8 mouse cellular contexts compared by ENCODE assay signal in the genomic region with DNA sequence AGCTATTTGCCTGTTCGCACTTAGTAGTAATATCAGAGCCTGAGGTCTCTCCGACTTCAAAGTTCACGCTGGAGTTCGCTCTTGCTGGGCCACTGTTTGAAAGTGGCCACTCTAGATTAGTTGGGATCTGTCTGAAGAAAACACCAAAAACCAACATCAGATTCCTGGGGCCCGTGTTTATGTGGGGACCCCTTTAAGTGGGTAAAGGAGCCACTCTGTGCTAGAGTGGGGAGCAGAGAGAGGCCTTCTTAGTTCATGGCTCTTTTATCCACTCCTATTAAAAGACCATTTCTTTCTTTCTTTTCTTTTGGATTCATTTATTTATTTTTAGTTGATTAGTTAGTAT. TPM values are rescaled to one million over a fixed set of nuclear protein-coding genes. Genes with fewer than 3 reads are reported as not detected.
DNase-seq lines count a peak whose midpoint lies in the region; ATAC-seq and TF ChIP-seq lines count a peak whose summit lies in the region.

No protein-coding gene starts in this region.

- H3K36me3 ChIP-seq in kidney, embryonic 15.5 days: peaks cover 24% of the 10 kb centered on the region
- H3K36me3 ChIP-seq in hindbrain, embryonic 16.5 days (ENCODE audit: control insufficient read depth, insufficient read depth, low read length): no peaks in the 10 kb centered on the region
- H3K36me3 ChIP-seq in midbrain, embryonic 16.5 days (ENCODE audit: control insufficient read depth, insufficient read depth, low read length): peaks cover 10% of the 10 kb centered on the region

- ATAC-seq in kidney, embryonic 15.5 days (replicated peaks; ENCODE audit: low FRiP score): no peak
- ATAC-seq in hindbrain, embryonic 16.5 days: peak; percentile 12; the same call in 1 of the 2 replicates
- no peak for ATAC-seq in midbrain, embryonic 16.5 days
- ATAC-seq in granulocyte monocyte progenitor cell, adult 5-6 weeks (replicated peaks; ENCODE audit: poor library complexity, severe bottlenecking): no peak

- no peak for DNase-seq in kidney, postnatal 25 days
- DNase-seq in right cerebral cortex, postnatal 10 days (ENCODE audit: low spot score in 2 of 2): no peak
- no peak for DNase-seq in spleen, postnatal 36 days (ENCODE audit: low spot score in 2 of 2)

- no peak for TF ChIP-seq POLR2A in cortical plate, adult 2 months (IDR thresholded peaks at IDR 0.05; ENCODE audit: extremely low read depth, insufficient read depth, low read length)

- H3K27ac ChIP-seq in kidney, embryonic 15.5 days: peak overlapping the region; percentile 80
- H3K27ac ChIP-seq in cortical plate, adult 2 months (ENCODE audit: insufficient read depth, low read length): peak overlapping the region; percentile 98
- H3K27ac ChIP-seq in hindbrain, embryonic 16.5 days (ENCODE audit: low read depth, low read length): peak overlapping the region; percentile 94
- peak overlapping the region; percentile 98 for H3K27ac ChIP-seq in midbrain, embryonic 16.5 days (ENCODE audit: low read length)

- peak overlapping the region; percentile 61 for H3K4me2 ChIP-seq in kidney, embryonic 15.5 days
- H3K4me2 ChIP-seq in hindbrain, embryonic 16.5 days (ENCODE audit: low read length): peak overlapping the region; percentile 54
- H3K4me2 ChIP-seq in midbrain, embryonic 16.5 days (ENCODE audit: low read length): peak overlapping the region; percentile 58

- no peaks in the 10 kb centered on the region for H3K27me3 ChIP-seq in kidney, embryonic 15.5 days
- no peaks in the 10 kb centered on the region for H3K27me3 ChIP-seq in hindbrain, embryonic 16.5 days (replicated peaks; ENCODE audit: control insufficient read depth, insufficient read depth, low read length)
- no peaks in the 10 kb centered on the region for H3K27me3 ChIP-seq in midbrain, embryonic 16.5 days (ENCODE audit: control insufficient read depth, insufficient read depth, low read depth, low read length)

- no peaks in the 10 kb centered on the region for H3K9me3 ChIP-seq in kidney, embryonic 15.5 days (replicated peaks)
- no peaks in the 10 kb centered on the region for H3K9me3 ChIP-seq in hindbrain, embryonic 16.5 days (ENCODE audit: control insufficient read depth, low read length)
- H3K9me3 ChIP-seq in midbrain, embryonic 16.5 days (replicated peaks; ENCODE audit: control insufficient read depth, low read length, poor library complexity, severe bottlenecking): no peaks in the 10 kb centered on the region

- H3K9ac ChIP-seq in kidney, embryonic 15.5 days: peak overlapping the region; percentile 93
- H3K9ac ChIP-seq in hindbrain, embryonic 16.5 days (ENCODE audit: low read depth, low read length): peak overlapping the region; percentile 94
- H3K9ac ChIP-seq in midbrain, embryonic 16.5 days (ENCODE audit: low read depth, low read length): peak overlapping the region; percentile 96

- TF ChIP-seq CTCF in cortical plate, adult 2 months (IDR thresholded peaks at IDR 0.05; ENCODE audit: extremely low read depth, insufficient read depth, low read length): no peak

- peak overlapping the region; percentile 84 for H3K4me3 ChIP-seq in kidney, embryonic 15.5 days (replicated peaks)
- H3K4me3 ChIP-seq in cortical plate, adult 2 months (ENCODE audit: insufficient read depth, low read length): peak overlapping the region; percentile 83
- H3K4me3 ChIP-seq in hindbrain, embryonic 16.5 days (ENCODE audit: low read length): peak overlapping the region; percentile 78
- peak overlapping the region; percentile 96 for H3K4me3 ChIP-seq in midbrain, embryonic 16.5 days (ENCODE audit: low read depth, low read length)

- H3K4me1 ChIP-seq in kidney, embryonic 15.5 days: peaks cover 7% of the 10 kb centered on the region
- H3K4me1 ChIP-seq in cortical plate, adult 2 months (ENCODE audit: control insufficient read depth, insufficient read depth, low read length): peaks cover 4% of the 10 kb centered on the region; the same call in 1 of the 2 replicates
- peaks cover 14% of the 10 kb centered on the region for H3K4me1 ChIP-seq in hindbrain, embryonic 16.5 days (ENCODE audit: control insufficient read depth, insufficient read depth, low read depth, low read length)
- H3K4me1 ChIP-seq in midbrain, embryonic 16.5 days (ENCODE audit: control insufficient read depth, insufficient read depth, low read length): peaks cover 16% of the 10 kb centered on the region

- WGBS in kidney, embryonic 15.5 days: 2% methylated on average over 5 of the region's 5 CpGs
- WGBS in hindbrain, embryonic 16.5 days: 3% methylated on average over 5 of the region's 5 CpGs
- 6% methylated on average over 5 of the region's 5 CpGs for WGBS in midbrain, embryonic 16.5 days

RNA-seq across cellular contexts. Expression of gene Txndc15, which starts 0.7 kb away (rescaled TPM):
- 91.8 and 92.4 TPM in 2 replicates for polyA plus RNA-seq in kidney, embryonic 15.5 days (2015; fragmentation: Nextera tagmentation; extraction: Ambion mirVana)
- 63.9 and 66.4 TPM in 2 replicates for polyA plus RNA-seq in cortical plate, adult 2 months (2012; rRNA removed)
- polyA plus RNA-seq in hindbrain, embryonic 16.5 days (2015; fragmentation: Nextera tagmentation; extraction: Ambion mirVana): 142 and 149 TPM in 2 replicates
- polyA plus RNA-seq in midbrain, embryonic 16.5 days (2015; fragmentation: Nextera tagmentation; extraction: Ambion mirVana): 143 and 149 TPM in 2 replicates
- 19.7 and 34.3 TPM in 2 replicates for total RNA-seq in granulocyte monocyte progenitor cell, adult 5-6 weeks (2014; fragmentation: Nextera tagmentation)
- 52.1 and 53.5 TPM in 2 replicates for total RNA-seq in granulocyte monocyte progenitor cell, adult 5-6 weeks (2017)

RNA-seq across cellular contexts. Expression of gene Pcbd2, which starts 12.0 kb away (rescaled TPM):
- polyA plus RNA-seq in kidney, embryonic 15.5 days (2015; fragmentation: Nextera tagmentation; extraction: Ambion mirVana): 54.9 and 57.6 TPM in 2 replicates
- polyA plus RNA-seq in cortical plate, adult 2 months (2012; rRNA removed): 31.6 and 32.2 TPM in 2 replicates
- polyA plus RNA-seq in hindbrain, embryonic 16.5 days (2015; fragmentation: Nextera tagmentation; extraction: Ambion mirVana): 26.1 and 26.5 TPM in 2 replicates
- 17.5 and 20.0 TPM in 2 replicates for polyA plus RNA-seq in midbrain, embryonic 16.5 days (2015; fragmentation: Nextera tagmentation; extraction: Ambion mirVana)
- total RNA-seq in granulocyte monocyte progenitor cell, adult 5-6 weeks (2014; fragmentation: Nextera tagmentation): 47.4 and 48.2 TPM in 2 replicates
- total RNA-seq in granulocyte monocyte progenitor cell, adult 5-6 weeks (2017): 6.9 and 30.3 TPM in 2 replicates

RNA-seq across cellular contexts. Expression of gene B230219D22Rik, which starts 22.2 kb away (rescaled TPM):
- 63.0 and 64.1 TPM in 2 replicates for polyA plus RNA-seq in kidney, embryonic 15.5 days (2015; fragmentation: Nextera tagmentation; extraction: Ambion mirVana)
- 62.5 and 65.3 TPM in 2 replicates for polyA plus RNA-seq in cortical plate, adult 2 months (2012; rRNA removed)
- 65.5 and 73.6 TPM in 2 replicates for polyA plus RNA-seq in hindbrain, embryonic 16.5 days (2015; fragmentation: Nextera tagmentation; extraction: Ambion mirVana)
- polyA plus RNA-seq in midbrain, embryonic 16.5 days (2015; fragmentation: Nextera tagmentation; extraction: Ambion mirVana): 82.3 and 84.5 TPM in 2 replicates
- total RNA-seq in granulocyte monocyte progenitor cell, adult 5-6 weeks (2014; fragmentation: Nextera tagmentation): 49.1 and 59.0 TPM in 2 replicates
- 31.0 and 39.0 TPM in 2 replicates for total RNA-seq in granulocyte monocyte progenitor cell, adult 5-6 weeks (2017)
